In genomic region chr9:30264533-30265168, GRCm38 (mm10) we compare ENCODE assay signal across 8 mouse cellular contexts.
DNase-seq lines count a peak whose midpoint lies in the region; ATAC-seq and TF ChIP-seq lines count a peak whose summit lies in the region.

No protein-coding gene starts in this region.

- H3K9ac ChIP-seq in heart, embryonic 11.5 days (ENCODE audit: low read depth, low read length), result no peak overlapping the region
- no peak overlapping the region for H3K9ac ChIP-seq in intestine, embryonic 15.5 days
- H3K9ac ChIP-seq in midbrain, embryonic 13.5 days (replicated peaks), result no peak overlapping the region
- no peak overlapping the region for H3K9ac ChIP-seq in stomach, postnatal 0 days (ENCODE audit: low read length)

- H3K9me3 ChIP-seq in heart, embryonic 11.5 days (replicated peaks; ENCODE audit: control insufficient read depth, low read length), result no peaks in the 10 kb centered on the region
- H3K9me3 ChIP-seq in intestine, embryonic 15.5 days, result no peaks in the 10 kb centered on the region
- H3K9me3 ChIP-seq in midbrain, embryonic 13.5 days, result no peaks in the 10 kb centered on the region
- H3K9me3 ChIP-seq in stomach, postnatal 0 days (ENCODE audit: control insufficient read depth, low read length), result no peaks in the 10 kb centered on the region

- no peak for TF ChIP-seq EP300 in stomach, postnatal 0 days (optimal IDR thresholded peaks at IDR 0.05)

- no peak overlapping the region for H3K4me3 ChIP-seq in heart, embryonic 11.5 days (ENCODE audit: low read depth, low read length)
- H3K4me3 ChIP-seq in intestine, embryonic 15.5 days (replicated peaks), result no peak overlapping the region
- H3K4me3 ChIP-seq in midbrain, embryonic 13.5 days (replicated peaks), result no peak overlapping the region
- H3K4me3 ChIP-seq in stomach, postnatal 0 days (ENCODE audit: low read depth, low read length), result no peak overlapping the region

- H3K27ac ChIP-seq in heart, embryonic 11.5 days (ENCODE audit: low read depth, low read length), result no peak overlapping the region
- H3K27ac ChIP-seq in intestine, embryonic 15.5 days, result no peak overlapping the region
- no peak overlapping the region for H3K27ac ChIP-seq in midbrain, embryonic 13.5 days
- no peak overlapping the region for H3K27ac ChIP-seq in stomach, postnatal 0 days (replicated peaks)

- 0 out of 2 replicates have a peak, but pooled peaks cover 2% of the 10 kb centered on the region for H3K27me3 ChIP-seq in heart, embryonic 11.5 days (ENCODE audit: control insufficient read depth, insufficient read depth, low read length)
- no peaks in the 10 kb centered on the region for H3K27me3 ChIP-seq in intestine, embryonic 15.5 days (replicated peaks)
- 0 out of 2 replicates have a peak, but pooled peaks cover 3% of the 10 kb centered on the region for H3K27me3 ChIP-seq in midbrain, embryonic 13.5 days
- no peaks in the 10 kb centered on the region for H3K27me3 ChIP-seq in stomach, postnatal 0 days (ENCODE audit: control insufficient read depth, insufficient read depth, low read length)

- no peaks in the 10 kb centered on the region for H3K4me1 ChIP-seq in heart, embryonic 11.5 days (ENCODE audit: control insufficient read depth, insufficient read depth, low read length)
- no peaks in the 10 kb centered on the region for H3K4me1 ChIP-seq in intestine, embryonic 15.5 days (replicated peaks)
- H3K4me1 ChIP-seq in midbrain, embryonic 13.5 days (replicated peaks), result 0 out of 2 replicates have a peak, but pooled peaks cover 4% of the 10 kb centered on the region
- no peaks in the 10 kb centered on the region for H3K4me1 ChIP-seq in stomach, postnatal 0 days (replicated peaks; ENCODE audit: control insufficient read depth, insufficient read depth)

- ATAC-seq in heart, embryonic 11.5 days (replicated peaks; ENCODE audit: insufficient number of reproducible peaks, low FRiP score, low TSS enrichment), result no peak; the same call in 1 of the 2 replicates
- ATAC-seq in intestine, embryonic 15.5 days, result peak; percentile 63; the same call in 1 of the 2 replicates
- peak; percentile 90 for ATAC-seq in midbrain, embryonic 13.5 days
- ATAC-seq in stomach, postnatal 0 days (ENCODE audit: low FRiP score, low TSS enrichment), result peak; percentile 47; the same call in 1 of the 2 replicates

- H3K36me3 ChIP-seq in heart, embryonic 11.5 days (ENCODE audit: control insufficient read depth, insufficient read depth, low read length), result no peaks in the 10 kb centered on the region
- H3K36me3 ChIP-seq in intestine, embryonic 15.5 days, result no peaks in the 10 kb centered on the region
- H3K36me3 ChIP-seq in midbrain, embryonic 13.5 days, result no peaks in the 10 kb centered on the region
- no peaks in the 10 kb centered on the region for H3K36me3 ChIP-seq in stomach, postnatal 0 days (ENCODE audit: control insufficient read depth, insufficient read depth, low read length)

- DNase-seq in heart, adult 11 months, result peak; percentile 19
- peak; percentile 92 to 93 for DNase-seq in cerebellum, postnatal 10 days
- DNase-seq in frontal cortex, adult 2 months (ENCODE audit: extremely low spot score in 1 of 2, low spot score in 1 of 2), result peak; percentile 27 to 92
- peak; percentile 49 to 52 for DNase-seq in left cerebral cortex, adult 8-10 months (ENCODE audit: low spot score in 2 of 2)
- peak; percentile 57 for DNase-seq in stomach, postnatal 0 days (ENCODE audit: low spot score)

- WGBS in heart, embryonic 11.5 days (ENCODE audit: insufficient replicate concordance), result 33% methylated on average over 11 of the region's 11 CpGs
- 37% methylated on average over 11 of the region's 11 CpGs for WGBS in intestine, embryonic 15.5 days
- 21% methylated on average over 11 of the region's 11 CpGs for WGBS in midbrain, embryonic 13.5 days
- WGBS in stomach, postnatal 0 days, result 28% methylated on average over 11 of the region's 11 CpGs

- no peak overlapping the region for H3K4me2 ChIP-seq in heart, embryonic 11.5 days
- no peak overlapping the region for H3K4me2 ChIP-seq in intestine, embryonic 15.5 days (replicated peaks)
- no peak overlapping the region for H3K4me2 ChIP-seq in midbrain, embryonic 13.5 days (replicated peaks)
- no peak overlapping the region for H3K4me2 ChIP-seq in stomach, postnatal 0 days (replicated peaks; ENCODE audit: low read depth)

- TF ChIP-seq CTCF in stomach, postnatal 0 days (IDR thresholded peaks at IDR 0.05; ENCODE audit: low read depth), result peak; percentile 92

Comparison
In these comparisons a context has a peak if more than half of its experiments do, and no peak if none do; other contexts are left out.
1. DNase-seq: peak in every context shown above with its lines; median percentile 92 in cerebellum, postnatal 10 days; 60 in frontal cortex, adult 2 months; 57 in stomach, postnatal 0 days; 50 in left cerebral cortex, adult 8-10 months; 19 in heart, adult 11 months.